Mouse (Mus musculus) embryo, embryonic 10 days (tissue): ENCODE measurements around the gene Ctsf.
"Not testable (repeated sequence)": the region's sequence is repeated elsewhere in the genome, so short reads cannot be mapped to it uniquely, and the experiment has no call there.

Source experiments
- DNase-seq: peaks from one replicate; pipeline ENCODE4 v3.0.0-alpha.2; 2015; ENCODE audit warnings: low spot score

Gene Ctsf

DNA sequence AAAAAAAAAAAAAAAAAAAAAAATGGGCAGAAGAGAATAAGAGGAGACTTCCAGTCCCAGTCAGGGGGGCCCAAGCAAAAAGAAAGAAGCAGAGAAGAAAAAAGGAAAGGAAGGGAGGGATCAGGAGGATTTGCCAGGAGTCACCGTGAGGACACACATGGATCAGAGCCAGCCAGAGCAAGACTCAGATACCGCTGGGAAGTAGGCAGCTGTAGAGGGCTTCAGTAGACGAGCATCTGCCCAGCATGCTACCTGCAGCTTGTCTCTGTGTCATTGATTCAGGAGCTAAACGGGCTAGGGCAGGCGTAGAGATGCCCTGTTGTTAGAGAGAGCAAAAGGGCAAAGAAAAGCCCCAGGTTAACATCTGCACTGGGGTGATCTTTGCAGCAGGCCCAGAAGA, 4.6 kb upstream of the Ctsf start:
- DNase-seq, result no peak

DNA sequence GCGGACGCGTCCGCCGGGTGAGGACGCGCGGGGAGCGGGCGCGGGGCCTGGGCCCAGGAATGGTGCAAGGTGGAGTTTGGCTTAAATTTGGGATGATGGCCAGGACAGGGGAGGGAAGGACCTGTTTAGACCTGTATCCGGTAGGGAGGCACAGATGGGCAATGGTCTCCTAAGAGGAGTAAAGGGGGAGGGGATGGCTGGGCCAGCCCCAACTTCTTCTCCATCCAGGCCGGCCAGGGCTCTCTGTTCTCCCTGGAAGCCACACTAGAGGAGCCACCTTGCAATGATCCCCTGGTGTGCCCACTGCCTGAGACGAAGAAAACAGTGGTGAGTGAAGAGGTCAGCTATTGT, 515 bp downstream of the Ctsf start:
- DNase-seq, result no peak

DNA sequence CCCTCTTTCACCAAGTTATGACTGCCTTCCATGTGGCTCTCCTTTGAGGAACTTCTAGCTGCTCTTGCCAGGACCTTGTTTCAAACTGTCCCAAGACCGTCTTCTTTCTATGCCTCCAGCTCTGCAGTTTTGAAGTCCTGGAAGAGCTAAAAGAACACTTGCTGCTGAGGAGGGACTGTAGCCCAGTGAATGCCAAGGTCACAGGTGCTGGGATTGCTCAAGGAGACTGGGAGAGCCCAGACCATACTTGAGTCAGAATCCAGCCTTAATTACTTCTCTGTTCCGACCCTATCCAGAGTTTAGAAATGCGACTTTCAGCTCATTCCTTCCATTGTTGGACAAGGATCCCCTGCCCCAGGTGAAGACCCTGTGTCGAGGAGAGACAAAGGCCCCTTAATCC, 1.0 kb downstream of the Ctsf start:
- no peak for DNase-seq

GRCm38 (mm10) chr19:4859081-4859480, 4.2 kb downstream of the Ctsf start:
- DNase-seq, result no peak

DNA sequence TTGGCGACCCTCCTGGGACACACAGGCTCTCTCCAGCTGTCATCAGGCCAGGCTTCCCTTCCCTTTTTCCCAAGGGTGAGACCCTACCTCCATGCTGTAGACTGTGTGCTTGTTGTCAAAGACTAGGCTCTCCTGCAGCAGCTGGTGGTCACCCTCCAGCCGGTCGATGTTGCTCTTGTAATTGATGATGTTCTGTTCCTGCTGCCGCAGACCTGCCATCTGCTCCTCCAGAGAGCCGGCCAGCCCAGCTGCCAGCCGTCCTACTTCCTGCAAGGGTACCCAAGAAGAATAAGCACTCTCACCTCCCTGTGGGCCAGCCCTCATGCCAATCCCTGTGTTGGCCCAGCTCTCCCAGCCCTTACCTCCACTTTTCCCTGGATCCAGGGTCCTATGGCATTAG, 8.1 kb downstream of the Ctsf start:
- no peak for DNase-seq

GRCm38 (mm10) chr19:4865147-4865546, 10.2 kb downstream of the Ctsf start:
- DNase-seq, result peak; percentile 28

- DNase-seq, result not testable (repeated sequence)
Measured at GRCm38 (mm10) chr19:4874613-4875012, 19.7 kb downstream of the Ctsf start.

GRCm38 (mm10) chr19:4876241-4876640, 21.3 kb downstream of the Ctsf start:
- DNase-seq, result no peak

DNA sequence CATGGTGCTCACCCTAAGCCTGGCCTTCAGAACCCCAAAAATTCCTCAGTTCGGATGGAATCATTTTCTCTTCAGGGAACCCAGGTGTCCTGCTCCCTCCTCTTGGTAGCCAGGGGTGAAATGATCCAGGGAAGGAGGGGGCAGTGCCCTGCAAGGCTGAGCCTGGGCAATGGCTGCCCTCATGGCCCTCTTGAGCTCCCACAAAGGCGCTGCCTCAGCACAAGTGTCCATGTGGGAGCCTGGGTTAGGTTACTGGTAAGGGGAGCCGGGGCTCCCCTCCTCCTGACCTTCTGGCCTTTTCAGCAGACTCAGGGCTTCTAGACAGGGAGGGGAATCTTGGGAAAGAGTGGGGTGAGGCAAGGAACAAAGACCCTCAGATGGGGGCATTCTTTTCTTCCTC, 21.8 kb downstream of the Ctsf start:
- DNase-seq, result no peak

- DNase-seq, result peak; percentile 38
Measured at GRCm38 (mm10) chr19:4877785-4878184, 22.9 kb downstream of the Ctsf start, which contains the start of gene Actn3. Actn3 (minus strand) TSS chr19:4877909.

DNA sequence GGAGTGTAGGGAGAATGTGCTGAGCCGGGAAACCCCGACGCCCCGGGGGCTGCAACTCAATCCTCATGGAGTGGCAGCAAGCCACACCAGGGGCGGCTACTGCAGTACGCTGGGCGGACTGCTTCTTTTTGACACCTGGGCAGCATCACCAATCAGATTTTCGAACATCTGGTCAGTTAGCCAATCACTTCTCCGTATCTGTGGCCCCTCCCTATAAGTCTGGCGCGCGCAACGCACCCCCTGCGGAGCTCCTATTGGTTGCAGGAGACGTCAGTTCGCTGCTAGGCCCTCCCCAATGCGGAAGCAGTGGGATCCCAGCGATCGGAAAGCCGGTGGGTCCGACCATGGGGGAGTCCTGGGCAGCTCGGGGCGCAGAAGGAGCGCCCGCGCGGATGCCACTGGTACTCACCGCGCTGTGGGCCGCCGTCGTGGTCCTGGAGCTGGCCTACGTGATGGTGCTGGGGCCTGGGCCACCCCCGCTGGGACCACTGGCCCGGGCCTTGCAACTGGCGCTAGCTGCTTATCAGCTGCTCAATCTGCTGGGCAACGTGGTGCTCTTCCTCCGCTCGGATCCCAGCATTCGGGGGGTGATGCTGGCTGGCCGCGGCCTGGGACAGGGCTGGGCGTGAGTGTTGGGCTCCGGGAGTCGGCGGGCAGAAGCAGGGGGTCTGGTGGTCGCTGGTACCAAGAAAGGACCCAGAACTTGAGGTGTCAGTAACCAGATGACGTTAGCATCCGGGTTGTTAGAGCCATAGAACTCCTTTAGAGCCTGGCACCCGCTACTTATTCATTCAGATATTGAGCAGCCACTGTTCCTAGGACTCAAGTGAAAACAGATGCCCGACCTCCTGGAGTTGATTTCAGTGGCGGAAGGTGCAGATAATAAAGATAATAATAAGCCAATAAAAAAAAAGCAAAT, 23.7 kb downstream of the Ctsf start, which contains the start of gene Zdhhc24:
Gene Zdhhc24 (plus strand): TSS at position 264 of the 919 bp plus-strand sequence.
- DNase-seq, result peak; percentile 95

- DNase-seq, result no peak
Measured at GRCm38 (mm10) chr19:4879324-4879703, 24.4 kb downstream of the Ctsf start.

DNA sequence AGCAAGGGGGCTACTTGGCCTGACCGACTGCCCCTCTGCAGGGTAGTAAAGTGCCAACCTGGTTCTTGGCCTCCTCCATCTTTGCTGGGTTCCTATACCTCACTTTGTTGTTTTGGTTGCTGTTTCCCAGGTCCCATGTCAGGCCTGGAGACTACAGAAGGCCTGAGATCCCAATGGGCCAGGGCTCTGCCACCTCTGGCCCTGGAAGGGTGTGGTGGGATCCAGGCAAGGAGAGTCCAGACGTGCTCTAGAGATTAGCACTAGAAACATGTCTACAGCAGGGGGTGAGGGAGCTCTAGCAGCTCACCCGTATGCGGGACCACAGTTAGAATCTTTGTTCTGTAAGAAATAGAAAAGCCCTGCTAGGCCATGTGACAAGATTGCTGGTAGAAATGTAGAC, 29.0 kb downstream of the Ctsf start:
- no peak for DNase-seq

GRCm38 (mm10) chr19:4889791-4890190, 34.9 kb downstream of the Ctsf start:
- DNase-seq, result no peak

DNA sequence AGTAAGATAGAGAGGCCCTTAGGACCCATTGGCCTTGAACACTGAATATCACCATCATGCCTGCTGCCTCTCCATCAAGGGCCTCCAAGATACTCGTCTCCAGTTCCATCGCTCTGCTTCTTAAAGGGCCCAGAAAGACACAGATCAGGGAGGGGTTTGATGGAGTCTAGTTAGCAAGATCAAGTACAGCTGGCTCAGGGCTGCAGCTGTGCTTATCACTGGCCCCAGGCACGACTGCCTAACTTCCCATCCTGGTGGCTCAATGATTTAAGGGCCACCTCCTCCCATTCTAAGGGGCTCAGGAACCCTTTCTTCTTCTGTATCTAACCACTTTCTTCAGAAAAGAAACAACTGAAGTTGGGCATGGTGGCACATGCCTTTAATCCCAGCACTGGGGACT, 36.9 kb downstream of the Ctsf start:
- DNase-seq, result no peak

DNA sequence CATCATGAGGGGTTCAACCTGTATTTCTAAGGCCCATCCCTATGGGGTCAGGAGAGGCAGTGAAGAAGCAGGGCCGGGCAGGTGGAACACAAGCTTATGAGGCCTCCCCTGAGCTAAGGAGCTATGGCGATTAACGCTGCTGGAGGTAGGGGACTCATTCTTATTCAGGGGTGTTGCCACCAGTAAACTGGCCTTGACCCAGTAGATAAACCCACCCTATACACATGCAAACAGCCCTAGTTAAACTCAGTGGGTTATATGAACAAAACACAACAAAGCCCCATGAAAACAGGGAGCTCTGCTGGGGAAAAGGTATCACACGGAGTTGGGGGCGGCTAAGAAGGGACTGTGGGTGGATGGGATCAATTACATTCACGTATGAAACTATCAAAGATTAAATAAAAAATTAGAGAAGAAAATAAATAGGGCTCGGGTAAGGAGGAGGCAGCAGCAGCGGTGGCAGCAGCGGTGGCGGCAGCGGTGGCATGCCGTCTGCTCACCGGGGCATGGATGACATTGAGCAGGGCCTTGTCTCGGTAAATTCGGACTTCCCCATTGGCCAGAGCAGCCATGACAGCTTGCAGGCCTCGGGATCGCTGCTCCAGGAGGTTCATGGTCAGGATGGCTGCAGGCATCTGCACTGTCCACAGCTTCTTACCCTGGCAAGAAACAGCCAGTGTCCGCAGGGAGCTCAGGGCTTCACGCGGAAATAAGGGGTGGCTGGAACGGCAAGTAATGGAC, 42.0 kb downstream of the Ctsf start:
- no peak for DNase-seq

DNA sequence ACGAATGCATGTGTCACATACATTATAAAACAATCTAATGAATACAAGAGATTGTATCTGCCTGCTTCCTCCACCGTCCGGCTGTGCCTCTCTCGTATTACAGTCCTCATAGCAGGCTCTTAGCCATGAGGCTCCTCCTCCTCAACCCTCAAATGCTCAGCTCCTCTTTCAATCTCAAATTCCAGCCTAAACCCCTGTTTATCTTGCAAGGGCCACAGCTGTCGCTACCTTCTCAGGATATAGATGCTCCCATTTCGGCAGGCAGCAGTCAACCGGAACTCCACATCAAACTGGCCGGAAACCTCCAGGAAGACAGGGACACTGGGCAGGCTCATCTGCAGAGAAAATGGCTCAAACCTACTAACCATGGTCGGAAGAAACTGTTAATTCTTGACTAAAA, 44.0 kb downstream of the Ctsf start:
- DNase-seq, result no peak

GRCm38 (mm10) chr19:4899888-4900287, 45.0 kb downstream of the Ctsf start:
- DNase-seq, result no peak

DNA sequence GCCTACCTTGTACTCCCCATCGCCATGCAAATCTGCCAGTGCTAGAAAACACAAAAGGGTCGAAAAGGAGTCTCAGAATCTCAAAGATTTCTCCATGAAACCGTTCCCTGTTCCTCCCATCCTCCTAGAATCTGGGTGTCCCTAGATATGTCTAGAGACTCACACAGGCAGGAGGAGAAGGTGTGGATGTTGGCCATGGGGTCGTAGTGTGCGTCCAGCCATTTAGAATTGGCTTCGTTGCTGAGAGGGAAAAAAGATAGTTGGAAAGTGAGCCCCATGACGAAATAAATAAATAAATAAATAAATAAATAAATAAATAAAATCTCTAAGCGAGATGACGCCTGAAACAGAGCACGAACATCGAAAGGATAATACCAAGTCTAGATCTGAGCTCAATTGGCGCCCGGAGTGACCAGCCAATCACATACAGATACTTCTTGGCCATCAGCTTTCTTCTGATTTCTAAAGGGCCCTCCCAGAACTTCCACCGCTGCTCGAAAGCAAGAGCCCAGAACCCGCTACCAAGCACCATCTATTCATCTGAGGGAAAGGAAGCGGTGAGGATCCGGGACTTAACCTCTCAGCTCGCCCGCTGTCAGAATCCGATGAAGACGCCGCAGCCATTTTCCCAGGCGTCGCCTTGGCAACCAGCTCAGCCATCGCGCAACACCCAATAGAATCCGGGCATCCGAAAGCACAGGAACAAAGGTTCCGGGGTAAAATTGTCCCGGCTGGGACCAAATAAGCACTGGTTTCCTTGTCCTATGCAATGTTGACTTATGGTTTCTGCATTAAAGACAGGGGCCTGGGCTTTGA, 51.3 kb downstream of the Ctsf start, which contains the start of gene Bbs1:
Gene Bbs1 (minus strand): TSS at position 650 of the 816 bp plus-strand sequence.
- DNase-seq, result peak; percentile 83

GRCm38 (mm10) chr19:4908107-4908506, 53.2 kb downstream of the Ctsf start:
- peak; percentile 42 for DNase-seq

- DNase-seq, result no peak
Measured at GRCm38 (mm10) chr19:4909376-4909775, 54.4 kb downstream of the Ctsf start.
